25 mouse cellular contexts compared by ENCODE assay signal in genomic region chr14:21150301-21150700, GRCm38 (mm10).
A peak's percentile ranks its signal among the peaks of the same experiment; 100 is the strongest.
DNase-seq lines count a peak whose midpoint lies in the region; ATAC-seq and TF ChIP-seq lines count a peak whose summit lies in the region.
"Had no signal": no experiment of that assay in that cellular context is flagged by ENCODE, and none has a peak within 500 bp of the region (broad histone marks: within the 10 kb centered on the region; RNA-seq: fewer than 3 reads in every experiment).

No protein-coding gene starts in this region.

- H3K4me1 ChIP-seq in heart, embryonic 15.5 days (replicated peaks), result peaks cover 5% of the 10 kb centered on the region; the same call in 1 of the 2 replicates
- no peaks in the 10 kb centered on the region for H3K4me1 ChIP-seq in midbrain, embryonic 11.5 days (ENCODE audit: control insufficient read depth, insufficient read depth, low read length)
- no peaks in the 10 kb centered on the region for H3K4me1 ChIP-seq in midbrain, embryonic 10.5 days
- H3K4me1 ChIP-seq: hindbrain, embryonic 13.5 days; lung, embryonic 15.5 days; midbrain, embryonic 12.5 days had no signal

- 35% methylated on average over 4 of the region's 4 CpGs for WGBS in heart, embryonic 15.5 days
- WGBS in midbrain, embryonic 11.5 days, result 83% methylated on average over 4 of the region's 4 CpGs
- WGBS in midbrain, embryonic 10.5 days, result 82% methylated on average over 4 of the region's 4 CpGs

- DNase-seq in gastrocnemius, adult 2 months, result no peak
- DNase-seq in gastrocnemius, postnatal 10 days, result no peak
- DNase-seq in heart, postnatal 10 days, result no peak
- peak; percentile 26 for DNase-seq in midbrain, embryonic 11.5 days (ENCODE audit: low spot score, missing footprints)
- DNase-seq in midbrain, embryonic 10.5 days (ENCODE audit: low spot score), result no peak
- DNase-seq in testis, postnatal 14 days (ENCODE audit: low spot score), result no peak
- no peak for DNase-seq in urinary bladder, postnatal 4 days (ENCODE audit: low spot score in 2 of 2)
- DNase-seq: adrenal gland, adult 8-10 months; cerebellum, adult 8-10 months; cerebellum, postnatal 36 days; embryo, embryonic 11 days; gastrocnemius, postnatal 14 days; kidney, adult 11 months; kidney, postnatal 4 days; retina, postnatal 1 day; right cerebral cortex, postnatal 25 days; spleen, adult 18-20 months; thymus, postnatal 14 days had no signal

- ATAC-seq in heart, embryonic 15.5 days (replicated peaks; ENCODE audit: insufficient number of reproducible peaks, insufficient read depth, low FRiP score, low read depth), result no peak
- ATAC-seq in midbrain, embryonic 11.5 days (ENCODE audit: low FRiP score), result no peak
- ATAC-seq: forebrain, embryonic 13.5 days had no signal

- intact Hi-C loops in gastrocnemius, adult 2 months (cut with DNase I), result loop anchor here (10.0 kb wide), 1 partner anchor 164 kb away; no protein-coding TSS in a partner anchor
- intact Hi-C loops in heart, postnatal 10 days (cut with DNase I), result no loop called here

- H3K9me3 ChIP-seq in heart, embryonic 15.5 days (replicated peaks), result no peaks in the 10 kb centered on the region
- no peaks in the 10 kb centered on the region for H3K9me3 ChIP-seq in midbrain, embryonic 11.5 days (ENCODE audit: control insufficient read depth, low read length)
- H3K9me3 ChIP-seq in midbrain, embryonic 10.5 days (replicated peaks), result no peaks in the 10 kb centered on the region
- H3K9me3 ChIP-seq: embryonic facial prominence, embryonic 13.5 days; forebrain, embryonic 13.5 days; hindbrain, embryonic 13.5 days; lung, embryonic 15.5 days; midbrain, embryonic 12.5 days had no signal

- H3K36me3 ChIP-seq in heart, embryonic 15.5 days, result no peaks in the 10 kb centered on the region
- no peaks in the 10 kb centered on the region for H3K36me3 ChIP-seq in midbrain, embryonic 11.5 days (ENCODE audit: control insufficient read depth, insufficient read depth, low read length)
- H3K36me3 ChIP-seq in midbrain, embryonic 10.5 days, result no peaks in the 10 kb centered on the region
- H3K36me3 ChIP-seq: embryonic facial prominence, embryonic 13.5 days; hindbrain, embryonic 13.5 days; lung, embryonic 15.5 days; midbrain, embryonic 12.5 days had no signal

- no peak for TF ChIP-seq CTCF in gastrocnemius, adult 2 months (IDR thresholded peaks at IDR 0.05)

- no peak overlapping the region for H3K9ac ChIP-seq in heart, embryonic 15.5 days
- H3K9ac ChIP-seq in midbrain, embryonic 11.5 days (ENCODE audit: low read length), result no peak overlapping the region
- H3K9ac ChIP-seq: embryonic facial prominence, embryonic 13.5 days; forebrain, embryonic 13.5 days; hindbrain, embryonic 13.5 days; liver, embryonic 14.5 days; lung, embryonic 15.5 days; midbrain, embryonic 12.5 days had no signal

- H3K27ac ChIP-seq in gastrocnemius, adult 2 months, result peak overlapping the region; percentile 83
- peak overlapping the region; percentile 46; the same call in 1 of the 2 replicates for H3K27ac ChIP-seq in heart, embryonic 15.5 days
- H3K27ac ChIP-seq in midbrain, embryonic 11.5 days (ENCODE audit: low read depth, low read length), result no peak overlapping the region
- H3K27ac ChIP-seq in midbrain, embryonic 10.5 days (replicated peaks), result no peak overlapping the region
- H3K27ac ChIP-seq: embryonic facial prominence, embryonic 13.5 days; forebrain, embryonic 13.5 days; hindbrain, embryonic 13.5 days; liver, embryonic 14.5 days; lung, embryonic 15.5 days; midbrain, embryonic 12.5 days had no signal

- peak overlapping the region; percentile 22; the same call in 1 of the 2 replicates for H3K4me2 ChIP-seq in heart, embryonic 15.5 days
- H3K4me2 ChIP-seq in midbrain, embryonic 11.5 days, result no peak overlapping the region
- H3K4me2 ChIP-seq: embryonic facial prominence, embryonic 13.5 days; forebrain, embryonic 13.5 days; hindbrain, embryonic 13.5 days; lung, embryonic 15.5 days; midbrain, embryonic 12.5 days had no signal

- peak overlapping the region; percentile 33; the same call in 1 of the 2 replicates for H3K4me3 ChIP-seq in gastrocnemius, adult 2 months
- no peak overlapping the region for H3K4me3 ChIP-seq in heart, embryonic 15.5 days
- H3K4me3 ChIP-seq in midbrain, embryonic 11.5 days (ENCODE audit: low read depth, low read length), result no peak overlapping the region
- no peak overlapping the region for H3K4me3 ChIP-seq in midbrain, embryonic 10.5 days
- H3K4me3 ChIP-seq: embryonic facial prominence, embryonic 13.5 days; forebrain, embryonic 13.5 days; hindbrain, embryonic 13.5 days; lung, embryonic 15.5 days; midbrain, embryonic 12.5 days had no signal

- H3K27me3 ChIP-seq in heart, embryonic 15.5 days, result no peaks in the 10 kb centered on the region
- H3K27me3 ChIP-seq in midbrain, embryonic 11.5 days (ENCODE audit: control insufficient read depth, insufficient read depth, low read length), result no peaks in the 10 kb centered on the region
- H3K27me3 ChIP-seq in midbrain, embryonic 10.5 days (ENCODE audit: low read depth, poor library complexity, severe bottlenecking), result no peaks in the 10 kb centered on the region
- H3K27me3 ChIP-seq: embryonic facial prominence, embryonic 13.5 days; forebrain, embryonic 13.5 days; hindbrain, embryonic 13.5 days; lung, embryonic 15.5 days; midbrain, embryonic 12.5 days had no signal

Comparison
In these comparisons a context has a peak if more than half of its experiments do, and no peak if none do; other contexts are left out.
1. H3K27ac ChIP-seq: peak in gastrocnemius, adult 2 months (single experiment) and heart, embryonic 15.5 days (single experiment); none in midbrain, embryonic 11.5 days (single experiment) and midbrain, embryonic 10.5 days (single experiment).